Mouse (Mus musculus) myocyte (in vitro differentiated cells): ENCODE measurements around the gene Prdm5.

Source experiments
- CEBPB ChIP-seq: IDR thresholded peaks from 2 replicates; pipeline ENCODE4 v1.6.1; 2011; ENCODE audit warnings: mild to moderate bottlenecking, moderate library complexity; ENCODE audit not compliant: poor library complexity, insufficient read depth, severe bottlenecking
- E2F4 ChIP-seq: IDR thresholded peaks from one replicate; pipeline ENCODE4 v1.6.1; 2011; ENCODE audit warnings: mild to moderate bottlenecking, control low read depth, moderate library complexity; ENCODE audit not compliant: insufficient read depth
- MAX ChIP-seq: IDR thresholded peaks from one replicate; pipeline ENCODE4 v1.6.1; 2011; ENCODE audit warnings: low read depth, mild to moderate bottlenecking, control low read depth
- MYOD1 ChIP-seq, 3 experiments: IDR thresholded peaks; one replicate each; pipeline ENCODE4 v1.6.1; 2011; ENCODE audit warnings: control low read depth in 2 of 3, low read depth in 2 of 3, mild to moderate bottlenecking in 2 of 3, moderate library complexity in 1 of 3; ENCODE audit not compliant: insufficient read length in 2 of 3, control insufficient read depth in 1 of 3
- MYOG ChIP-seq, 3 experiments: IDR thresholded peaks; one replicate each; pipeline ENCODE4 v1.6.1; 2011; ENCODE audit warnings: control low read depth in 2 of 3, low read depth in 2 of 3, mild to moderate bottlenecking in 2 of 3; ENCODE audit not compliant: insufficient read length in 2 of 3, control insufficient read depth in 1 of 3, insufficient read depth in 1 of 3
- POLR2A ChIP-seq: IDR thresholded peaks from one replicate; pipeline ENCODE4 v1.6.1; 2011; ENCODE audit warnings: low read depth, mild to moderate bottlenecking, control low read depth, moderate library complexity; ENCODE audit not compliant: insufficient read length
- POLR2AphosphoS2 ChIP-seq: IDR thresholded peaks from one replicate; pipeline ENCODE4 v1.6.1; 2011; ENCODE audit warnings: low read depth, control low read depth; ENCODE audit not compliant: insufficient read length
- TCF12 ChIP-seq: IDR thresholded peaks from one replicate; pipeline ENCODE4 v1.6.1; 2011; ENCODE audit warnings: mild to moderate bottlenecking, control low read depth; ENCODE audit not compliant: poor library complexity, insufficient read depth, severe bottlenecking
- USF1 ChIP-seq: IDR thresholded peaks from one replicate; pipeline ENCODE4 v1.6.1; 2011; ENCODE audit warnings: low read depth, mild to moderate bottlenecking, control low read depth, moderate library complexity

- TF ChIP-seq POLR2A (no peak), E2F4 (no peak), MAX (no peak), MYOG (IDR thresholded peaks at IDR 0.05; ENCODE audit: control insufficient read depth in 1 of 3, insufficient read depth in 1 of 3, insufficient read length in 2 of 3, low read depth in 2 of 3) (no peak), USF1 (no peak), TCF12 (no peak), CEBPB (no peak), POLR2AphosphoS2 (no peak), MYOD1 (IDR thresholded peaks at IDR 0.05; ENCODE audit: control insufficient read depth in 1 of 3, insufficient read length in 2 of 3, low read depth in 2 of 3) (no peak)
Observed at GRCm38 (mm10) chr6:65862836-65863235, 84.0 kb downstream of the Prdm5 start.
